Mouse (Mus musculus): Measurements from ENCODE around the gene Arhgef6.

The Arhgef6 gene

DNA sequence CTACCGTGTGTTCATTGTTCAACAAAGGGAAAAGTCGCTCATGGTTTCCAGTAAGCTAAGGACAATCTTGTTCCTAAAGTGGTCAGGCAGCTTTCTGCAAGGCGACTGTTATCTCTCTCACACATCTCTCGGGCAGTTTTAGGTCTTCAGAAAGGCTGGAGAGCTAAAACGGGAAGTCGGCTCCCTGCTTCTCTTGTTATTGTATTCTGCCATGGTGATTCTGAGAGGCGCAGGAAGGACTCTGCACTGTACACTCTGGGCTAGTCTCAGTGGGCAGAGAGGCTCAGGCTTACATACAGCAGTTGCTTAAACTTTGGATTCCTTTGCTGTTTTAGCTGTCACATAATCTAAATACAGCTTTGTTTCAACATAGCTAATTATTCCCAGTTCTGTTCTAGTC is 39.6 kb downstream of the Arhgef6 start:
- no peak for DNase-seq

GRCm38 (mm10) chrX:57288458-57288857 is 50.1 kb downstream of the Arhgef6 start:
- DNase-seq, result no peak

DNA sequence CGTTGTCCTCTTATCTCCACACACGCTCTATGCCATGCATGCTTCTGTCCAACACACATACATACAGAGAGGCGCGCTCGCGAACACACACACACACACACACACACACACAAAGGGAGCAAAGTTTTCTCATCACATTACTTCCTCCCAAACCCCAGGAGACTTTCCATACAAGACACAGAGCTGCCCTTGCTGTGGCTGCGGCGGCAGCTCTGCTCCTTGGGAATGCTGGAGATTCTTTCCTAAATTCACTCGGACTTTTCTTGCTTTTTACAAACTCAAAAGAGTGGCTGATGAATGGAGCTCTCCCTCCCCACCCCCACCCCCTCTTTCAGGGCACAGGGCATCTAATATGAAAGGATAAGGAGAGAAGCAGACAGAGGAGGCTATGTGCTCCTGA is 52.2 kb downstream of the Arhgef6 start:
- no peak for DNase-seq

DNA sequence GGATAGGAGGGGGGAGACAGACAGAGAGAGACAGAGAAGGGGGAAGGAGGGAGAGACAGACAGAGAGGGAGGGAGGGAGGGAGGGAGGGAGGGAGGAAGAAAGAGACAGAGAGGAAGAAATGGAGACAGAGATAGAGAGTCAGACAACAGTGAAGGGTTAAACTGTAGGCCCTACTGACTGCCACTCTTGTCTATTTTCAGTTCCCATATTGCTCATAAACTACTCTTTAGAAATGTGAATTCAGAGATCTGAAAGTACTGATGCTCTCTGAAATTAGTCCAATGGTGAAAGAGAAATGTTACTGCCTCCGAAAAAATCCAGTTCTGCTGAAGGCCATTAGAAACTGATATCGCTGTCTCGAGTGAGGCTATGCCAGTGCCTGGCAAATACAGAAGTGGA is 56.3 kb downstream of the Arhgef6 start:
- no peak for DNase-seq

DNA sequence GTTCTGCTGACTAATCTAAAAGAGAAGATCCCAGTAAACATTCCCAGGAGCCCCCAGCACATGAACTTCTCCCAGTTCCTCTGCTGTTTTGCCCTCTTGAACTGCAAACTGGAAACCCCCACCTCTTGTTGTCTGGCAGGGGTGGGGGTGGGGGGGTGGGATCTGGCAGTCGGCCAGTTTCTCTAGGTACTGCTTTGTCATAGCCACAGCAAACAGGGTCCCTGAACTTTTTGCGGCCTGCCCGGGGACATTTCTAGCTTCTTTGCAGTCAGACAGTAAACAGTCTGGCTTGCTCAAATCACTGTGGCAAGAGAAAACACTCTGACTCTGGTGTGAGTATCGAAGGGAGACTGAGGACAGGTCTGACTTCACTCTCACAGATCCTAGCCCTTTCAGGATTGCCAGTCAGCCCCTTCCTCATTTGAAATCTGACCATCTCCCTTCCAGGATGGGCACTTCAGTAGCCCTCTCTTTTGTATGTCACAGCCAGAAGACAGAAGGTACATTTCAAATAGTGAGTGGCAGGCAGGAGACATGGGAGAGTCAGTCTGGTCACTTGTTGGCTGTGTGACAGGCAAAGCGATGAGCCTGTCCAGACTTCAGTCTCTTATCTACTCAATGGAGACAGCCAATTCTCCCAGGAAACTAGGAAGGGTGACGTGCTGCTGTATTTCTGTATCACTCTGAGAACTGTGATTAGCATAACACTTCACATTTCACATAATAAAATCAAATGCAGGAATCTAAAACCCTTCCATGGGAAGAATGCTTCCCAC is 60.8 kb downstream of the Arhgef6 start:
- no peak for DNase-seq

DNA sequence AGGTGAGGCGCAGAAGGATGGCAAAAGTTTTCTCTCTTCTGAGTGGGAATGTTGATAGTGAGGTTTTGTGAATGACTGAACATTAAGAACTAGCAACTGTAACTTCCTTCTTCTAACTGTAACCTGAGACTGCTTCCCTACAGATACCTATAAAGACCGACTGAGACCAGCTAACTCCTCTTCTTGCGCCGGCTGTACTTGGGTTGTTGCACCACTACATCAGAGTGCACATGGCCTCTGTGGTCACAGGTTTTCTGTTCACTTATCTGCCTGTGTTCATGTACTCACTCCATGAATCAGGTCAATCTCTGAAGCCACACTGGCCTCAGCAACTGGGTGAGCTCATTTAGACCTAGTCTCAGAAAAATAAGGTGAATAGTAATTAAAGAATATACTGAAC is 75.0 kb downstream of the Arhgef6 start:
- no peak for DNase-seq

DNA sequence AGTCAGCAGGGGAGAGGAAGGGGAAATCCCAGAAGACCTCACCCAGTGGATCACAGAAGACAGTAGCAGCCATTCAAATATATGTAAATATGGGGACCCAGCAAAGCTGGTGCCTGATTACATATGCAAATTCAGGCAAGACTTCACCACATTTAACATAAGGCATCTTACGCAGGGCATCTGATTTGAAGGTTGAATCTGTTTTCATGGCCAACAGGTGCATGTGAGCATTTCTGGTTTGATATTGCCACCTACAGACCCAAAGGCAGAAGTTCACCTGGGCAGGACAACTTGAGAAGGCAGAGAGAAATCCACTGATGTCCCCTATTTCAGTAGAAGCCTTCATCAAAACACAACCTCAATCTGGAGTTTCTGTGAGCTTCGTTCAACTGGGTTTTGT is 77.8 kb downstream of the Arhgef6 start:
- DNase-seq, result no peak

GRCm38 (mm10) chrX:57253329-57254055 is 85.0 kb downstream of the Arhgef6 start:
- no peak for DNase-seq

DNA sequence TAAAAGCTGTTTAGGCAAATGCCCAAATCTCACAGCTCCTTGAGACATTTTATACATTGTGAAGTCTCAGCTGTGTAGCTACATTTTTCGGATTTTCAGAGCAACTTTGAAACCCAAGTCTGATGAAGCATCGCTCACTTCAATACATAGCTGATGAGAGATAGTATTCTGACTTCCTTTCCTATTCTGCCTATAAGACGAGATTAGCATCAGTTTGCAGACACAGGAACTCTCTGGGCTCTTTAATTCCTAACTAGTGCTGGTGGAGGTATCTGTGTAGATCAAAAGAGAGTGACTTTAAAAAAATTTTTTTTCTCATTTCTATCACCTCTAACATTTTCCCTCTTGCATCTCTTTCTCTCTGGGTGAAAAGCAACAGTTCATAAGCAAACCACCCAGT is 100.0 kb downstream of the Arhgef6 start:
- DNase-seq, result no peak

GRCm38 (mm10) chrX:57235982-57236381 is 102.5 kb downstream of the Arhgef6 start:
- no peak for DNase-seq

- no peak for DNase-seq
These were observed 104.9 kb downstream of the Arhgef6 start for GRCm38 (mm10) chrX:57233596-57233995.

GRCm38 (mm10) chrX:57228178-57228577 is 110.4 kb downstream of the Arhgef6 start:
- DNase-seq, result no peak

- no peak for DNase-seq
These were observed 115.2 kb downstream of the Arhgef6 start for GRCm38 (mm10) chrX:57223301-57223700.

GRCm38 (mm10) chrX:57221881-57222280 is 116.6 kb downstream of the Arhgef6 start:
- no peak for DNase-seq

- no peak for DNase-seq
These were observed 119.0 kb downstream of the Arhgef6 start for GRCm38 (mm10) chrX:57219563-57219962.

DNA sequence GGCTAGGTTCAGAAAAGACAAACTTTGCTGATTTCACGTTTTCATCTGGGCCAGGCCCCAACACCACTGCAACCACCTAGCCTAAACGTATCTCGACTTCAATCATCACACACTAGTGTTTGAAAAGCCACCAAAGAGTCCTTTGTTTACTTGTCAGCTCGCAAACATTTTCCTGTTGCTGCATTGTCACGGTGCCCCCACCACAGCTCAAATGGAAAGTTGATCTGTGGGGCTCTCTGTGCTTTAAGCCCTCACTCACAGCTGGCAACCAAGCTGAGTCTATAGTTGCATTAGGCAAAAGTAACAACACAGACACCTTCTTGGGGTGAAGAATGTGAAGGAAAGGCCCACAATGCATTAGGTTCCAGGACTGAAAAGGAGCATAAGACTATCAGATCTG is 122.3 kb downstream of the Arhgef6 start:
- DNase-seq, result no peak

DNA sequence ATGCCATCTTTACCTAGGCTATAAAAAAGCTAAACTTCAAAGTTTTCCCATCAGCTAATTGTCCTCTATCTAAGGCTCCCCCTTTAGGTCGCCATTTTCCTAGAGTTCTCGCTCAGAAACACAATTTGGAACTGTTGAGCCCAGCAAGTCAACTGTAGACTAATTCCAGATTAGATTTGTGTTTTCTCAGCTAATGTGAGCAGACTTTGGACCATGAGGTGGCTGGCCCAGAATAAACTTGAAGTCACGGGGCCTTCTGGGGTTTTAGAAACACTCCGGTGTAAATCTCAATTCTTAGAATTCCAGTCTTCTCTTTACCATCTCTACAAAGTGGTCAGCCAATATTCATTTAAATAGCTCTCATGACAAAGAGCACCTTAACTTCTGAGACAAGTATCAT is 123.0 kb downstream of the Arhgef6 start:
- DNase-seq, result no peak

DNA sequence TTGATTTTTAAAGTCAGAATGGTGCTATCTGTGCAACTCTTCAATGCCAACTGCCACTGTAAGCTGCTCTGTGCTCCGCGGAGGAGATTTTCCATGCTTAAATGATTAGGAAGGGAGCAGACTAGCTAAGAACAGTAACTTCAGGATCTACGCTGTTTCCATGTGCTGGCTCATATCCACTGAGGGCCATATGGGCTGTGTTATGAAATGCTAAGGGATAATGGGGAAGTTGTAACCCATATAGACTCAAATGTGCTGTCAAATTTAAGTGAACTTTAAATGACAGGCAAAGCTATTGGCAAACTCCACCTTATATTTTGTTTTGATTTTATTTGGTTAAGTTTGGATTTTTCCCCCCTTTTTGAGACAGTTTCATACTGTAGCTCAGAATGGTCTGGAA is 125.7 kb downstream of the Arhgef6 start:
- no peak for DNase-seq

- DNase-seq, result no peak
These were observed 126.7 kb downstream of the Arhgef6 start, which contains the start of gene Cd40lg for GRCm38 (mm10) chrX:57211876-57212275. Gene Cd40lg (plus strand): TSS chrX:57212143.

DNA sequence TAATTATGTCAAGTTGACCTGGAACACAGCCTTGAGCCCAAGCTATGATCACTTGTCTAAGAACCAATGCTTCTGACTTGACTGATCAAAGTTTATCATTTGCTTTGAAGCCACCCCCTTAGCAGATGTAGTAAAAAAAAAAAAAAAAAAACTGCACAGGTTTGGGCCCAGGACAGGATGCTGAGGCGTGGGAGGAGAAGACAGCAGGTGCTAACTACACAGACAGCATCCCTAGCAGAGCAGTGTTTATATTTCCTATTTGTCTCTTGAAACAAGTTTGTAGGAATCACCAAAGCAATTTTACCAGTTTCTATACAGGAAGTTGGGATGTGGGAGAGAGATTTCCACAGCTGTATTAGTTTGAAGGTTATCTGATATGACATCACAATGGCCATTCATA is 127.9 kb downstream of the Arhgef6 start:
- no peak for DNase-seq

DNA sequence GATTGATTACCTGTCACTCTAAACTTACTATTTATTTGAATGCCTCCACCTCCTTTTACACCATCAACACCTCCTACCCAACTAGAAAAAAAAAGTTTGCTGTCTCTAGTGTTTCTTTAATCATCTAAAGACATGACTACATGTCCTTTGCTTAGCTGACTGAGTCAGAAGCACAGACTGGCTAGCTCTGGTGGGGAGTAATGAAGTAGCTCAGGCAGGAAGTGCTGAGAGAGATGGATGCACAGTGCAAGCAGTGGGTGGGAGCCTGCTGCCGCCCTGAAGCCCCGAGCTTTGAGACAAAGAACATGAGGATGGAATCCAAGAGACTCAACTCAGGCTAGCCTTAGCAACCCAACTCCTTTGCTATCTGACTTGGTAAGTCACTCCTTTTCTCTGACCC is 138.1 kb downstream of the Arhgef6 start:
- DNase-seq, result no peak

DNA sequence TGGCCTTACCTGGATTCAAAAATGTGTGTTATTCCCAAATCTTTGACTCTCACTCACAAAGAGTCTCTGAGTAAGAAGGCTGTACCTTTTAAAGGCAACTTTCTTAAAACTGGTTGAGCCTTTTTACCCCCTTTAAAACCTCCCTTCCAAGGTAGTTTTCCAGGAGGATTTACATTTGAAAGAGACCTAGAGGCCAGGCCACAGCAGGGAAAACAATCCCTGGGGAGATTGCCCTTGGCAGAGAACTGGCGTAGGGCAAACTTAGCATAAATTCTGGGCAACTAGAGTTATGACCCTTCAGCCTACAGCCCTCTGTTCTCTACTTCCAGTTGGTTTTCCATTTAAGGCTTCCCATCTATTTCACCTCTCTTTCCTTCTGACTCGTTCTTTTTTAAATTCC is 140.5 kb downstream of the Arhgef6 start:
- DNase-seq, result no peak

DNA sequence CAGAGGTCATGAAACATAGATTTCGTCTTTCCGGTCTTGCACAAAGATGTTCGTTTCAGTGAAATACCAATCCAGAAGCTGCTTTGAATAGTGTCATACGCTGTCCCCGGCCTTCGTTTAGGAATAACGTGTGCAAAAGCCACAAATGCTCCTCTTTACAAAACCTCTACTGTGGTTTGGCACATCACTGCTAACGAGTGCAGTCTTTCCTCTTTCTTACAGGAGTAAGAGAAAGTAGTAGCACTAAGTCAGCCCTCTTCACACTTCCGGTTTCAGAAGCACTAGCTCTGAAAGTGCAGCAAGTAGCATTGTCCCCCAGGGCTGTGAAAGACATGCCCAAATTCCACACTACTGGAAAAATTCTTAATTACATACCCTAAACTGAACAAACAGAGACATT is 142.2 kb downstream of the Arhgef6 start:
- DNase-seq, result no peak

GRCm38 (mm10) chrX:57189335-57189734 is 149.2 kb downstream of the Arhgef6 start:
- no peak for DNase-seq

DNA sequence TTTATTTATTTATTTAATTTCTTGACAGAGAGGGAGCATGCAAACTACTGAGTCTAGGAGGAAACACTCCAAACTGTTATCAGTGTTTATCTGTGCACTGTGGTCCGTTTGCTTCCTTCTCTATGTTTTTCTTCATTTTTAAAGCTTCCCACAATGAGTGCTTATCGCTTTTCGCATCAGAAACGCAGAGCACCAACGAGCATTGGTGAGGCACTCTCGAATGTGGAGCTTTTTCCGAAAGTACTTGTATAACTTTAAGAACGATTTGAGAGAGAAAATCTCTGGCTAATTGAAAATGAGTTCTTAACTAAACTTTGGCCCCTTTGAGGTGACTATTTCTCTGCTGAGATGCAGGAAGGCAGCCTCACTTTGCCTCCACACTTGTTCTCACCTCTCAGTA is 151.2 kb downstream of the Arhgef6 start:
- no peak for DNase-seq

Measured in cerebellum, adult 9-11 months (tissue).